Mouse (Mus musculus) T-cell, adult 2 months (primary cell): ENCODE data around the gene Gm37240.

Experiments used
- DNase-seq: peaks from one replicate; pipeline ENCODE4 v3.0.0; 2022; ENCODE audit warnings: low spot score

Gm37240 gene

GRCm38 (mm10) chr3:84474981-84475775, 1412.1 kb downstream of the Gm37240 start:
- DNase-seq = no peak

- no peak for DNase-seq
Observed at GRCm38 (mm10) chr3:84474398-84474797, 1412.9 kb downstream of the Gm37240 start.

GRCm38 (mm10) chr3:84472955-84473354, 1414.4 kb downstream of the Gm37240 start:
- DNase-seq = no peak

GRCm38 (mm10) chr3:84472527-84472926, 1414.8 kb downstream of the Gm37240 start:
- no peak for DNase-seq

- no peak for DNase-seq
Observed at GRCm38 (mm10) chr3:84471146-84471545, 1416.2 kb downstream of the Gm37240 start.

- no peak for DNase-seq
Observed at GRCm38 (mm10) chr3:84468111-84468453, 1419.2 kb downstream of the Gm37240 start.

- no peak for DNase-seq
Observed at GRCm38 (mm10) chr3:84467419-84468110, 1419.8 kb downstream of the Gm37240 start.

GRCm38 (mm10) chr3:84465822-84466500, 1421.4 kb downstream of the Gm37240 start:
- no peak for DNase-seq

- no peak for DNase-seq
Observed at GRCm38 (mm10) chr3:84461687-84462086, 1425.6 kb downstream of the Gm37240 start.

GRCm38 (mm10) chr3:84460952-84461351, 1426.4 kb downstream of the Gm37240 start:
- DNase-seq = peak; percentile 15

GRCm38 (mm10) chr3:84460499-84460898, 1426.8 kb downstream of the Gm37240 start:
- no peak for DNase-seq

- DNase-seq = no peak
Observed at GRCm38 (mm10) chr3:84455733-84456417, 1431.4 kb downstream of the Gm37240 start.

GRCm38 (mm10) chr3:84450651-84451050, 1436.7 kb downstream of the Gm37240 start:
- no peak for DNase-seq

GRCm38 (mm10) chr3:84449015-84449414, 1438.3 kb downstream of the Gm37240 start:
- DNase-seq = no peak

GRCm38 (mm10) chr3:84447803-84448202, 1439.5 kb downstream of the Gm37240 start:
- no peak for DNase-seq
